Mouse (Mus musculus) megakaryocyte, embryonic 14.5 days (primary cell): ENCODE data around the gene Podxl. TPM values are rescaled to one million over a fixed set of nuclear protein-coding genes. Genes with fewer than 3 reads are reported as not detected.

Experiments used
- H3K27me3 ChIP-seq: replicated peaks from 2 replicates; pipeline ENCODE3; 2012; ENCODE audit warnings: inconsistent platforms
- H3K36me3 ChIP-seq: replicated peaks from 2 replicates; pipeline ENCODE3; 2012; ENCODE audit warnings: low read length, inconsistent platforms, mixed read lengths
- H3K4me1 ChIP-seq: 2 replicates; pipeline ENCODE4 v1.6.1; 2012; ENCODE audit warnings: inconsistent platforms
- H3K4me3 ChIP-seq: replicated peaks from 2 replicates; pipeline ENCODE3; 2012; ENCODE audit warnings: moderate library complexity, mild to moderate bottlenecking, inconsistent platforms
- H3K9me3 ChIP-seq: 2 replicates; pipeline ENCODE4 v1.6.1; 2012; ENCODE audit warnings: inconsistent platforms
- FLI1 ChIP-seq: IDR thresholded peaks from 2 replicates; pipeline ENCODE4 v1.6.1; 2012; ENCODE audit warnings: low read length, inconsistent platforms, mixed read lengths
- GATA1 ChIP-seq: IDR thresholded peaks from 3 replicates; pipeline ENCODE4 v1.6.1; 2012; ENCODE audit warnings: mixed read lengths, low read length, inconsistent platforms, borderline replicate concordance
- polyA plus RNA-seq: library from polyadenylated mRNA; stranded (reverse); fragments of >175 nt; gene quantifications from 2 replicates; pipeline ENCODE4 v1.2.3, GENCODE M21; 2012; ENCODE audit warnings: low replicate concordance; ENCODE audit not compliant: insufficient read depth

Gene Podxl
- polyA plus RNA-seq, 1 experiment = 27.7 TPM

GRCm38 (mm10) chr6:31550876-31551532, 12.8 kb downstream of the Podxl start:
- H3K9me3 ChIP-seq = no peaks in the 10 kb centered on the region
- H3K4me3 ChIP-seq = no peak overlapping the region
- peaks cover 96% of the 10 kb centered on the region for H3K36me3 ChIP-seq
- H3K27me3 ChIP-seq = no peaks in the 10 kb centered on the region
- TF ChIP-seq GATA1 (no peak), FLI1 (no peak)
- H3K4me1 ChIP-seq = peaks cover 100% of the 10 kb centered on the region

DNA sequence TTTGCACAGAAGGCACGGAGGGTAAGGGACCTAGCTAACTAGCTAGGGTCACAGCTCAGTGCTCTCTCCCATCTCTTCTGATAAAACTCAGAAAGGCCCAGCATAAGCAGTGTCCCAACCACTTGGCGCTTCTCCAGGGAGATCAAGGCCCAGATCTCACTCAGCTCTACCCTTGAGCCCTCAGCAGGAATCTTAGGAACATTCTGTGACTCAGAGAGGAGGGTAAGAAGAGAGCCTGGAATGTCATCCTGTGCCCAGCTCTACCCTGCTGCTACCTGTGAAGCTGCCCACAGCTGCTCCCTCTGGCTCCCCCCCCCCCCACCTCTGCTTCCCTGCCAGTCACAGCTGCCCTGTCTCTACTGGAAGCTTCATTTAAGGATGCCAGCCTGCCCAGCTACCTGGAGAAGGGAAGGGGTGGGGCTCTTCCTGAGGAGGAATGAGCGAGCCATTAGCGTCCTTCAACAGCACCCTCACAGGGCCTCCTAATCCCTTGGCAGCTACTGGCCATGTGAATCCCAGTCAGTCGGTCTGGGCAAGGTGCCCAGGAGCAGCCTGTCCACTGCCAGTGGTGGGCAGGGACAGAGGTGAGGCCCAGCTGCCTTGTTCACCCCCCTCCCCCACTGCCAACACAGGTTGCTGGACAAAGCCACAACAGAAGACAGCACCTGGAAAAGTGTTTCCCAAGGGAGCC, 14.3 kb downstream of the Podxl start:
- H3K27me3 ChIP-seq = no peaks in the 10 kb centered on the region
- H3K9me3 ChIP-seq = no peaks in the 10 kb centered on the region
- H3K36me3 ChIP-seq = peaks cover 96% of the 10 kb centered on the region
- no peak for TF ChIP-seq FLI1
- TF ChIP-seq GATA1 = no peak
- peaks cover 99% of the 10 kb centered on the region for H3K4me1 ChIP-seq
- no peak overlapping the region for H3K4me3 ChIP-seq

- peak overlapping the region; percentile 31 for H3K4me3 ChIP-seq
- no peak for TF ChIP-seq GATA1
- TF ChIP-seq FLI1 = no peak
- H3K4me1 ChIP-seq = peaks cover 99% of the 10 kb centered on the region
- H3K9me3 ChIP-seq = no peaks in the 10 kb centered on the region
- peaks cover 97% of the 10 kb centered on the region for H3K36me3 ChIP-seq
- no peaks in the 10 kb centered on the region for H3K27me3 ChIP-seq
These were observed 19.5 kb downstream of the Podxl start for GRCm38 (mm10) chr6:31544318-31544717.

GRCm38 (mm10) chr6:31540018-31540417, 23.8 kb downstream of the Podxl start:
- TF ChIP-seq GATA1 (no peak), FLI1 (no peak)
- H3K27me3 ChIP-seq = no peaks in the 10 kb centered on the region
- H3K4me3 ChIP-seq = no peak overlapping the region
- H3K4me1 ChIP-seq = peaks cover 99% of the 10 kb centered on the region
- H3K9me3 ChIP-seq = no peaks in the 10 kb centered on the region
- H3K36me3 ChIP-seq = peaks cover 84% of the 10 kb centered on the region

GRCm38 (mm10) chr6:31538112-31538511, 25.7 kb downstream of the Podxl start:
- Histone ChIP-seq H3K27me3 (no peaks in the 10 kb centered on the region), H3K4me1 (peaks cover 98% of the 10 kb centered on the region), H3K36me3 (peaks cover 80% of the 10 kb centered on the region), H3K9me3 (no peaks in the 10 kb centered on the region), H3K4me3 (no peak overlapping the region)
- TF ChIP-seq FLI1 = no peak
- no peak for TF ChIP-seq GATA1

DNA sequence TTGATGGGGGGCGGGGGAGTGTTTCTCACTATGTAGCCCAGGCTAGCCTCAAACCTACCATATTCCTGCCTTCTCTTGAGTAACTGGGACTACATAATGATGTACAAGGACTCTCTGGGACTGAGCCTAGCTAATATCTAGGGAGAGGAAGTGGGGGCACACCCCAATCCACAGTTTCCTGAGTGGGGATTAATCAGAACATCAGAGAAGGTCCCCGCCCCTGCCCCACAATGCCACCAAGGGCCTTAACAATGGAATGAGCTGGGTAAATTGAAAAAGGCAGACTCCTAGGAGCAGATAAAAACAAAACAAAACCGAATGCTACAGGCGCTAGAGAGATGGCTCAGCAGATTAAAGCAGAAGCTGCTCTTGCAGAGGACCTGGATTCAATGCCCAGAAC, 26.6 kb downstream of the Podxl start:
- Histone ChIP-seq H3K27me3 (no peaks in the 10 kb centered on the region), H3K4me1 (peaks cover 98% of the 10 kb centered on the region), H3K36me3 (peaks cover 80% of the 10 kb centered on the region), H3K4me3 (peak overlapping the region; percentile 19), H3K9me3 (no peaks in the 10 kb centered on the region)
- TF ChIP-seq GATA1 (no peak), FLI1 (no peak)

DNA sequence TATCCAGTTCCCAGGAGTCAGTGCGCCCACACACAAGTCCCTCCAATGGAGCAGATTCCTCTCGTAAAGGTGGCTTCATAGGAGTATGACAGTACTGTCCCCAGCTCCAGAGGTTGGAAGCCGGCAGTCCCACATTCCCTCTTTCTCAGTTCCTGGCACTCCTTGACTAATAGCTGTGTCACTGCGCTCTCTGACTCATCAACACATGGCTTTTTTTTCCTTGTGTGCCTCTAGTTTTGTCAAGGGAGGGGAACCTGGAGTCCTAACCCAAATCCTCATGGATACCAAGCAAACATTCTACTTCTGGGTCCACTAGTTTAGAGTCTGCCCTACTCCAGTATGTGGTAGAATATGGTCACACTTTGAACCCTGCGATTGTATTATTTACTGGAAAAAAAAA, 29.1 kb downstream of the Podxl start:
- Histone ChIP-seq H3K36me3 (peaks cover 76% of the 10 kb centered on the region), H3K4me1 (peaks cover 95% of the 10 kb centered on the region), H3K27me3 (no peaks in the 10 kb centered on the region), H3K9me3 (no peaks in the 10 kb centered on the region), H3K4me3 (no peak overlapping the region)
- no peak for TF ChIP-seq FLI1
- TF ChIP-seq GATA1 = no peak

DNA sequence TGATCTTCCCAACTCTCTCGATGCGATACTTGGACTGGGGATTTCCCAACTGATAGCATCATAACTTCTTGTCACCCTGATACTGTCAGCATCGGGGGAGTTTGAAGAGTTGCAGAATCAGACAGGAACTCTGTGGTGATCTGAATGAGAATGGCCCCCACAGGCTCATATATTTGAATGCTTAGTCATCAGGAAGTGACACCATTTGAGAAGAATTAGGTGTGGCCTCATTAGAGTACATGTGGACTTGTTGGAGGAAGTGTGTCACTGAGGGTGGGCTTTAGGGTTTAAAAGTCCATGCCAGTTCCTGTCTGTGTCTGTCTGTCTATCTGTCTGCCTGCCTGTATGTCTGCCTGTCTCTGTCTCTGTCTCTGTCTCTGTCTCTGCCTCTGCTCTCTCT, 31.9 kb downstream of the Podxl start:
- Histone ChIP-seq H3K9me3 (no peaks in the 10 kb centered on the region), H3K4me1 (peaks cover 95% of the 10 kb centered on the region)
- no peak for TF ChIP-seq GATA1
- TF ChIP-seq FLI1 = no peak

DNA sequence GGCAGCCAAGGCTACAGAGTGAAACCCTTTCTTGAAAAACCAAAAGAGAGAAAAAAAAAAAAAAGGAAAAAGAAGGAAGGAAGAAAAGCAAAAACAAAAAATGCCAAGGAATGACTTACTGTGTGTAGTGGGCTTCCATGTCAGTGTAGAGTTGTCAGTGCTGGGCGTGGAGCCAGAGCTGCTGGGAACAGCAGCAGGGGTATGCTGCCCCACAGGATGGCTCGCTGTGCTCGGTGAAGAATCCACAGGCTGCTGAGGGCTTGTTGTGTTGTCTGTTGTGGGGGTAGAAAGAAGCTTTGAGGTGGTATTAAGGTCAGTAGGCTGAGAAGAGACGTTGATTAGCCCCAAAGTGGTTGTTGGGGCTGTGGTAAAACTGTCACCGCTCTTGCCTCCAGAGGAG, 35.4 kb downstream of the Podxl start:
- no peaks in the 10 kb centered on the region for H3K9me3 ChIP-seq
- peaks cover 96% of the 10 kb centered on the region for H3K4me1 ChIP-seq
- H3K4me3 ChIP-seq = no peak overlapping the region
- H3K36me3 ChIP-seq = peaks cover 96% of the 10 kb centered on the region
- no peak for TF ChIP-seq GATA1
- TF ChIP-seq FLI1 = no peak
- no peaks in the 10 kb centered on the region for H3K27me3 ChIP-seq

More for the DNA sequence above, 31.9 kb downstream of the Podxl start:
- H3K36me3 ChIP-seq = peaks cover 89% of the 10 kb centered on the region
- H3K27me3 ChIP-seq = no peaks in the 10 kb centered on the region
- no peak overlapping the region for H3K4me3 ChIP-seq

- Histone ChIP-seq H3K4me3 (no peak overlapping the region), H3K4me1 (peaks cover 92% of the 10 kb centered on the region), H3K27me3 (no peaks in the 10 kb centered on the region), H3K9me3 (no peaks in the 10 kb centered on the region), H3K36me3 (peaks cover 96% of the 10 kb centered on the region)
- TF ChIP-seq GATA1 (no peak), FLI1 (no peak)
These were observed 35.9 kb downstream of the Podxl start for GRCm38 (mm10) chr6:31527897-31528296.
